Mouse (Mus musculus): Measurements from ENCODE around the gene Mcm7. TPM values are rescaled to one million over a fixed set of nuclear protein-coding genes. Genes with fewer than 3 reads are reported as not detected.
"Not testable (repeated sequence)": the region's sequence is repeated elsewhere in the genome, so short reads cannot be mapped to it uniquely, and the experiment has no call there.

Gene Mcm7
- 10 to 100 TPM; 11.8 to 14.2 TPM for total RNA-seq (2021)
- long read RNA-seq, experiment 1, transcript Mcm7-201 (15 exons, 2,962 nt): major isoform, 5 of 13 reads
- long read RNA-seq, experiment 1, partial matches to known transcripts: 2 of 13 reads
- long read RNA-seq, experiment 1, other reads (novel, unspliced or antisense): 6 of 13 reads
- long read RNA-seq, experiment 2, transcript Mcm7-201 (15 exons, 2,962 nt): major isoform, 6 of 8 reads
- long read RNA-seq, experiment 2, partial matches to known transcripts: 2 of 8 reads
- long read RNA-seq, experiment 2, other reads (novel, unspliced or antisense): 0 of 8 reads

- intact Hi-C loops (cut with DNase I): no loop called here
- peak; percentile 97 to 99 for DNase-seq (ENCODE audit: low spot score in 2 of 2)
Measured at GRCm38 (mm10) chr5:138171695-138172491, at the start of gene Mcm7, which contains the start of gene Ap4m1. Mcm7 (minus strand) TSS chr5:138172422. Ap4m1 (plus strand) TSS chr5:138172002.

- intact Hi-C loops (cut with DNase I): no loop called here
- no peak for DNase-seq (ENCODE audit: low spot score in 2 of 2)
Measured at GRCm38 (mm10) chr5:138219864-138220263, 47.6 kb upstream of the Mcm7 start.

GRCm38 (mm10) chr5:138216632-138217031 lies 44.4 kb upstream of the Mcm7 start:
- intact Hi-C loops (cut with DNase I): not testable (repeated sequence)

GRCm38 (mm10) chr5:138207873-138208272 lies 35.7 kb upstream of the Mcm7 start:
- intact Hi-C loops (cut with DNase I): no loop called here
- DNase-seq (ENCODE audit: low spot score in 2 of 2): no peak

More at GRCm38 (mm10) chr5:138216632-138217031, 44.4 kb upstream of the Mcm7 start:
- not testable (repeated sequence) for DNase-seq (ENCODE audit: low spot score in 2 of 2)

GRCm38 (mm10) chr5:138207253-138207652 lies 35.0 kb upstream of the Mcm7 start:
- intact Hi-C loops (cut with DNase I): no loop called here
- no peak for DNase-seq (ENCODE audit: low spot score in 2 of 2)

GRCm38 (mm10) chr5:138202086-138202485 lies 29.9 kb upstream of the Mcm7 start:
- intact Hi-C loops (cut with DNase I): loop anchor here (5.0 kb wide), 1 partner anchor 50 kb away; no protein-coding TSS in a partner anchor
- no peak for DNase-seq (ENCODE audit: low spot score in 2 of 2)

GRCm38 (mm10) chr5:138199576-138199975 lies 27.4 kb upstream of the Mcm7 start:
- no peak for DNase-seq (ENCODE audit: low spot score in 2 of 2)
- intact Hi-C loops (cut with DNase I): no loop called here

GRCm38 (mm10) chr5:138195463-138195862 lies 23.2 kb upstream of the Mcm7 start:
- intact Hi-C loops (cut with DNase I): no loop called here
- DNase-seq (ENCODE audit: low spot score in 2 of 2): no peak

GRCm38 (mm10) chr5:138194755-138195345 lies 22.6 kb upstream of the Mcm7 start:
- no peak for DNase-seq (ENCODE audit: low spot score in 2 of 2)
- intact Hi-C loops (cut with DNase I): no loop called here

GRCm38 (mm10) chr5:138193771-138194727 lies 21.8 kb upstream of the Mcm7 start, which contains the start of gene Mblac1:
Mblac1 (plus strand) TSS chr5:138194314.
- intact Hi-C loops (cut with DNase I): no loop called here
- DNase-seq (ENCODE audit: low spot score in 2 of 2): peak; percentile 77 to 80

GRCm38 (mm10) chr5:138187661-138188306 lies 15.6 kb upstream of the Mcm7 start:
- intact Hi-C loops (cut with DNase I): loop anchor here (1.0 kb wide), 2 partner anchors 11 to 26 kb away; partner anchors contain the start of gene Cops6
- DNase-seq (ENCODE audit: low spot score in 2 of 2): peak; percentile 78 to 84

GRCm38 (mm10) chr5:138186950-138187638 lies 14.9 kb upstream of the Mcm7 start, which contains the start of the genes Taf6 and Cnpy4:
Taf6 (minus strand) TSS chr5:138187451.
Cnpy4 (plus strand) TSS chr5:138187485.
- intact Hi-C loops (cut with DNase I): loop anchor here (1.0 kb wide), 2 partner anchors 11 to 26 kb away; partner anchors contain the start of gene Cops6

GRCm38 (mm10) chr5:138173217-138173616 lies 995 bp upstream of the Mcm7 start:
- intact Hi-C loops (cut with DNase I): no loop called here
- DNase-seq (ENCODE audit: low spot score in 2 of 2): no peak

More at GRCm38 (mm10) chr5:138186950-138187638, 14.9 kb upstream of the Mcm7 start, which contains the start of the genes Taf6 and Cnpy4:
- peak; percentile 84 to 89 for DNase-seq (ENCODE audit: low spot score in 2 of 2)

- peak; percentile 95 to 97 for DNase-seq (ENCODE audit: low spot score in 2 of 2)
- intact Hi-C loops (cut with DNase I): no loop called here
Measured at GRCm38 (mm10) chr5:138170936-138171561, 1.2 kb downstream of the Mcm7 start.

- intact Hi-C loops (cut with DNase I): no loop called here
- no peak for DNase-seq (ENCODE audit: low spot score in 2 of 2)
Measured at GRCm38 (mm10) chr5:138165594-138165993, 6.6 kb downstream of the Mcm7 start.

GRCm38 (mm10) chr5:138163610-138164009 lies 8.6 kb downstream of the Mcm7 start:
- intact Hi-C loops (cut with DNase I): no loop called here
- no peak for DNase-seq (ENCODE audit: low spot score in 2 of 2)

GRCm38 (mm10) chr5:138163046-138163445 lies 9.2 kb downstream of the Mcm7 start:
- intact Hi-C loops (cut with DNase I): no loop called here

More at GRCm38 (mm10) chr5:138163046-138163445, 9.2 kb downstream of the Mcm7 start:
- no peak for DNase-seq (ENCODE audit: low spot score in 2 of 2)
